Mouse (Mus musculus) C2C12 (cell line): ENCODE data around the gene Camk2d. TPM values are rescaled to one million over a fixed set of nuclear protein-coding genes. Genes with fewer than 3 reads are reported as not detected.

Source experiments
- H3K27me3 ChIP-seq: one replicate; pipeline ENCODE4 v1.6.1; 2011; ENCODE audit not compliant: control insufficient read depth, insufficient read depth, insufficient read length
- H3K36me3 ChIP-seq: one replicate; pipeline ENCODE4 v1.6.1; 2011; ENCODE audit not compliant: control insufficient read depth, insufficient read depth
- H3K4me3 ChIP-seq: one replicate; pipeline ENCODE4 v1.5.1; 2011; ENCODE audit warnings: mild to moderate bottlenecking, control low read depth; ENCODE audit not compliant: poor library complexity, insufficient read depth, severe bottlenecking
- H3K79me2 ChIP-seq: one replicate; pipeline ENCODE4 v1.6.1; 2011; ENCODE audit not compliant: control insufficient read depth, insufficient read depth
- H3K79me3 ChIP-seq: one replicate; pipeline ENCODE4 v1.6.1; 2011; ENCODE audit warnings: low read depth, control low read depth
- H3ac ChIP-seq: one replicate; pipeline ENCODE3; 2011; ENCODE audit warnings: low read depth; ENCODE audit not compliant: control insufficient read depth, insufficient read length
- CEBPB ChIP-seq: IDR thresholded peaks from one replicate; pipeline ENCODE4 v1.6.1; 2011; ENCODE audit warnings: low read depth, mild to moderate bottlenecking, control low read depth, moderate library complexity
- CTCF ChIP-seq: IDR thresholded peaks from one replicate; pipeline ENCODE4 v1.5.1; 2011; ENCODE audit not compliant: control insufficient read depth, insufficient read depth, insufficient read length
- FOSL1 ChIP-seq: IDR thresholded peaks from one replicate; pipeline ENCODE4 v1.8.0; 2011; ENCODE audit warnings: mild to moderate bottlenecking, low read length; ENCODE audit not compliant: poor library complexity, insufficient read depth, severe bottlenecking
- MAX ChIP-seq: IDR thresholded peaks from one replicate; pipeline ENCODE4 v1.6.1; 2011; ENCODE audit warnings: mild to moderate bottlenecking, control low read depth
- MYOD1 ChIP-seq: IDR thresholded peaks from one replicate; pipeline ENCODE4 v1.6.1; 2011; ENCODE audit warnings: low read depth; ENCODE audit not compliant: control insufficient read depth, insufficient read length
- MYOG ChIP-seq: IDR thresholded peaks from one replicate; pipeline ENCODE4 v1.6.1; 2011; ENCODE audit not compliant: control insufficient read depth, insufficient read length; ENCODE audit errors: extremely low read depth
- USF1 ChIP-seq: IDR thresholded peaks from one replicate; pipeline ENCODE4 v1.6.1; 2011; ENCODE audit warnings: low read depth, mild to moderate bottlenecking, control low read depth, moderate library complexity
- polyA plus RNA-seq: library from polyadenylated mRNA; unstranded; fragments of >200 nt; fragmentation: generic; extraction: Trizol; gene quantifications from one replicate; pipeline ENCODE4 v1.2.1, GENCODE M21; 2012; ENCODE audit warnings: missing spikeins

Camk2d gene
- polyA plus RNA-seq, 1 experiment, result 23.5 TPM

DNA sequence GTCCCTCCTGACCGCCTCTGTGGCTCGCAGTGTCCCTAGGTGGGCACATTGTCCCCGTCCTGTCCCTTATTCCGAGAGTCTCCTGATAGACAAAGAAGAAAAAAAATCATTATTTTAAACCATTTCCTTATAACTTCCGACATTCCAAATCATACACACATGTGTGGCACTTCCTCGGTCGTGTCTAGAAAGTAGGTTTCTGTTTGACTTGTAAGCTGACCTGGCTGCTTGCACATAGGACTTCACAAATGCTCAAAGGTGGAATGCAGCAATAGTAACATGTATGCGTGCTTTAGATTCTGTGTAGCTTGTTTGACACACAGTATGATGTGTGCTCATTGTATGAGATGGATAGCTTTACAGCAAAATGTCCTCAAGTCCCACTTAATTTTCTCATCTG is 63.1 kb downstream of the Camk2d start:
- Histone ChIP-seq H3ac (no peak overlapping the region), H3K79me2 (peaks cover 94% of the 10 kb centered on the region), H3K27me3 (no peaks in the 10 kb centered on the region), H3K36me3 (peaks cover 11% of the 10 kb centered on the region), H3K79me3 (peaks cover 47% of the 10 kb centered on the region), H3K4me3 (no peak overlapping the region)
- TF ChIP-seq MAX (no peak), USF1 (no peak), CEBPB (no peak)

DNA sequence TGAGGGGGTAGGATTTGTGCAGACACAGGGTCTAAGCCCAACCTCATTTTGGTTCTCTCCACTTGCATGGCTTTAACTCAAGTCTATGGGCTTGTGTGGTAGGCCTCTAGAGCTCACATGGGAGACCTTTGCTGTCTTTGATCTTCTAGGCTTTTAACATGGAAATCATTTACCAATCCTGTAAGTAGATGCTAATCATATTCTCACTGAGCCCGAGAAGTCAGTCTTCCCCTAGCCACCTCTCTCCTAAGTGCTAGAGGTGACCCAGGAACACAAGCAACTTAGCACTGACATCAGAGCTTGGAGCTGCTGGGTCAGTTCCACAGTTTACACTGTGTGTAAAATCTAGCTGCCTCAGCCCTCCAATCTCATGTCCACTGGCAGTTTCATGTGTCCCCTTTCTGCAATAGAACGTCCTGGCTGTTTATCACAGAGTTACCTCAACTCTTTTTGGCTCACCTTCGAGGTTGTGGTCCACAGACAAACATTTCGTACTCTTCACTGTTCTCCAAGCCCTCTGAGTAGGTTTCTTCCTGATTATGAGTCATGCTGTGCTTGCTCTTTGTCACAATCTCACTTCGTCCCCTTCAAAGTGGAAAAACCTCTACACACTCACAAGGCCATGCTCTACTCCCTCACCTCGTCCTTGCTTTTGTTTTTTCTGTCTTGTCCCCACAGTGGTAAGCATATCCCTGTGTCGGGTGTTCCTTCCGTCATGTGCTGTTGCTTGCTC is 63.9 kb downstream of the Camk2d start:
- Histone ChIP-seq H3K79me2 (peaks cover 94% of the 10 kb centered on the region), H3ac (peak overlapping the region; percentile 2), H3K4me3 (no peak overlapping the region), H3K36me3 (peaks cover 11% of the 10 kb centered on the region), H3K27me3 (no peaks in the 10 kb centered on the region), H3K79me3 (peaks cover 51% of the 10 kb centered on the region)
- peak; percentile 0 for TF ChIP-seq CEBPB
- TF ChIP-seq MYOG, result no peak
- TF ChIP-seq MAX, result peak; percentile 30

DNA sequence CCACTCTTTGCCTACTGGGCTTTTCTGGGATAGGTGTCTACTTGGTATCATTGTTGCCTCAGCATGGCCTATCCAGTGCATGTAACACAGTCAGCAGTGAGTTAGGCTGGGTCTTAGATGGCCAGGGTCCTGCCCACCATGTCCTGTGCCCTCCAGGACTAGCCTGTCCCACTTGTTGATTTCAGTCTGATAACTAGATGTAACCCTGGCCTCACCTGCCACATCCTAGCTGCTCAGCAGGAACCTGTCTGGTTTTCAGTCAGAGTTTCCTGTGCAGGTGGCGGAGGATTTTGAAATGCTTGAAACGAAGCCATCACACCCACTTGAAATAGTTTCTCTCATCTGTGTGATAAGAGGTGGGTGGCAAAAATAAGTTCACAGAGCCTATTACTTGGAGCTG is 64.5 kb downstream of the Camk2d start:
- TF ChIP-seq FOSL1, result no peak
- TF ChIP-seq CEBPB, result no peak
- H3ac ChIP-seq, result peak overlapping the region; percentile 2
- H3K4me3 ChIP-seq, result no peak overlapping the region
- H3K79me3 ChIP-seq, result peaks cover 50% of the 10 kb centered on the region
- H3K79me2 ChIP-seq, result peaks cover 94% of the 10 kb centered on the region
- H3K27me3 ChIP-seq, result no peaks in the 10 kb centered on the region
- peaks cover 11% of the 10 kb centered on the region for H3K36me3 ChIP-seq

DNA sequence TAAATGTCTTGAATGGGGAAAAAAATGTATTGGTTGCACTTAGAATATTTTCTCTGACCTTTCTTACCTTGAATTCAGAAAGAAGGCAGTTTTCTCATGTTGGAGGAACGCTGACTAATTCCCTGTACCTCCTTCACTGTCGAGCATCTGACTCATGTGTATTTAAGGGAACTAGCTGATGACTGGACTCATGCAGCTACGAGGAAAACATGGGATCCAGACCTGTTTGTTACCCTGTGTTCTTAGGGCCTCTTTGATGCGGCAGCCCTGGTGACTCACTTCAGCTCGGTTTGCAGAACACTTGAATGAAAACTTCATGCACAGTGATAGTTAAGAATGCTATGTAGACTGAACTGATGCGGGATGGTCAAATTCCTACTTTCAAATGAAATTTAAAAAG is 64.9 kb downstream of the Camk2d start:
- Histone ChIP-seq H3K79me3 (peaks cover 52% of the 10 kb centered on the region), H3K36me3 (peaks cover 11% of the 10 kb centered on the region), H3K79me2 (peaks cover 94% of the 10 kb centered on the region), H3K27me3 (no peaks in the 10 kb centered on the region), H3K4me3 (no peak overlapping the region), H3ac (no peak overlapping the region)
- no peak for TF ChIP-seq MYOD1
- peak; percentile 45 for TF ChIP-seq CEBPB
- no peak for TF ChIP-seq MYOG
- peak; percentile 65 for TF ChIP-seq FOSL1

DNA sequence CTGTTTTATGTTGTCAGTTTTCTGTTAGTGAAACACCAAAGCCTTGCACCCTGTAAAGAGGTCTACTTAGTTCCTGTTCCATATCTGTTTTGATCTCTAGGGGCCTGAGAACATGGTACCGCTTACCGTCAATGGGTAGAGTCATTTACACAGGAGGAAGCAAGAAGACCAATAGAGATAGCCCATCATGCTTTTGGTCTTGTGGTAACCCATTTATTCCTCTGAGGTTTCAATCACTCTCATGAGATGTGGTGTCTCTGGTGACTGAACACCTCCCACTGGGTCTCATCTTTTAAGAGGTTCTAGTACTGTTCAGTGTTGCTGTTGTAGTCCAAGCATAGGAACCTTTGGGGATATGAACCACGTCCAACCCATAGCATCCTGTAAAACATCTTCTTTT is 65.8 kb downstream of the Camk2d start:
- peaks cover 11% of the 10 kb centered on the region for H3K36me3 ChIP-seq
- TF ChIP-seq CTCF (no peak), MAX (no peak), MYOG (no peak), CEBPB (no peak), USF1 (no peak), FOSL1 (no peak), MYOD1 (no peak)
- H3K79me2 ChIP-seq, result peaks cover 94% of the 10 kb centered on the region
- no peaks in the 10 kb centered on the region for H3K27me3 ChIP-seq
- peaks cover 57% of the 10 kb centered on the region for H3K79me3 ChIP-seq
- H3ac ChIP-seq, result no peak overlapping the region
- H3K4me3 ChIP-seq, result no peak overlapping the region

DNA sequence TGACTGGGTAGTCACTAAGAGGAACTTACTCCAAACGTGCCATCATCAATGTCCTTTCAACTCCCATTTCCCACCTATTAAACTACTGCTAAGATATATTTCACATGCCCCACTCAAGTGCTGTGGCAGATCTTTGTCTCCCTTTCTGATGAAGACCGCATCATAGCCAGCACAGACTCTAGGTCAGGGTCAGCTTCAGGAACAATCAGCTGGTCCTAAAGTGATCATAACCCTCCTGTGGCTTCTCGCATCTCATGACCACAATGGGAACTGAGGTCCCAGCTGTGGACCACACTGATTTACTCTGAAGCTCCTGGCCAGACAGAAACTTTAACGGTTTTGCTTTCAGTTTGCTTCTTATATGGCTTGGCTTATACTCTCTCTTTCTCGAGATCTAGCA is 67.3 kb downstream of the Camk2d start:
- Histone ChIP-seq H3K79me2 (peaks cover 96% of the 10 kb centered on the region), H3K27me3 (no peaks in the 10 kb centered on the region), H3K36me3 (peaks cover 11% of the 10 kb centered on the region), H3K4me3 (no peak overlapping the region), H3ac (no peak overlapping the region), H3K79me3 (peaks cover 59% of the 10 kb centered on the region)
- TF ChIP-seq CEBPB (no peak), FOSL1 (no peak), MAX (no peak), USF1 (no peak), MYOG (no peak), MYOD1 (no peak), CTCF (no peak)
